Mouse (Mus musculus): ENCODE data around the gene Ddx42.
"Not testable (repeated sequence)": the region's sequence is repeated elsewhere in the genome, so short reads cannot be mapped to it uniquely, and the experiment has no call there.

Gene Ddx42

GRCm38 (mm10) chr11:106201337-106202122, 15.2 kb upstream of the Ddx42 start:
- no peak for DNase-seq (ENCODE audit: low read depth)

- no peak for DNase-seq (ENCODE audit: low read depth)
Measured at GRCm38 (mm10) chr11:106202123-106202465, 14.6 kb upstream of the Ddx42 start, which contains the start of gene Strada. Gene Strada, minus strand, starts transcription at chr11:106202168.

GRCm38 (mm10) chr11:106212771-106213170, 4.0 kb upstream of the Ddx42 start:
- DNase-seq (ENCODE audit: low read depth) = no peak

GRCm38 (mm10) chr11:106214856-106215255, 1.9 kb upstream of the Ddx42 start:
- no peak for DNase-seq (ENCODE audit: low read depth)

- peak; percentile 32 for DNase-seq (ENCODE audit: low read depth)
Measured at GRCm38 (mm10) chr11:106215450-106215859, 1.3 kb upstream of the Ddx42 start.

GRCm38 (mm10) chr11:106215927-106216729, 598 bp upstream of the Ddx42 start, which contains the start of gene Ccdc47:
Gene Ccdc47, minus strand, starts transcription at chr11:106216344.
- peak; percentile 99 for DNase-seq (ENCODE audit: low read depth)

GRCm38 (mm10) chr11:106220603-106221002, 3.9 kb downstream of the Ddx42 start:
- DNase-seq (ENCODE audit: low read depth) = no peak

- DNase-seq (ENCODE audit: low read depth) = not testable (repeated sequence)
Measured at GRCm38 (mm10) chr11:106233978-106234377, 17.3 kb downstream of the Ddx42 start.

GRCm38 (mm10) chr11:106246834-106247233, 30.1 kb downstream of the Ddx42 start:
- DNase-seq (ENCODE audit: low read depth) = peak; percentile 54

- DNase-seq (ENCODE audit: low read depth) = no peak
Measured at GRCm38 (mm10) chr11:106249326-106249725, 32.6 kb downstream of the Ddx42 start.

GRCm38 (mm10) chr11:106254767-106255166, 38.0 kb downstream of the Ddx42 start:
- no peak for DNase-seq (ENCODE audit: low read depth)

- peak; percentile 74 for DNase-seq (ENCODE audit: low read depth)
Measured at GRCm38 (mm10) chr11:106255174-106255573, 38.4 kb downstream of the Ddx42 start.

- peak; percentile 98 for DNase-seq (ENCODE audit: low read depth)
Measured at GRCm38 (mm10) chr11:106255685-106256451, 39.1 kb downstream of the Ddx42 start, which contains the start of the genes Ftsj3 and Psmc5. Gene Ftsj3, minus strand, starts transcription at chr11:106256079. Gene Psmc5, plus strand, starts transcription at chr11:106256154.

- no peak for DNase-seq (ENCODE audit: low read depth)
Measured at GRCm38 (mm10) chr11:106256775-106257174, 40.0 kb downstream of the Ddx42 start.

GRCm38 (mm10) chr11:106260826-106261450, 44.2 kb downstream of the Ddx42 start:
- no peak for DNase-seq (ENCODE audit: low read depth)

- no peak for DNase-seq (ENCODE audit: low read depth)
Measured at GRCm38 (mm10) chr11:106263963-106264362, 47.2 kb downstream of the Ddx42 start.

GRCm38 (mm10) chr11:106264988-106265387, 48.3 kb downstream of the Ddx42 start:
- no peak for DNase-seq (ENCODE audit: low read depth)

GRCm38 (mm10) chr11:106265570-106265969, 48.8 kb downstream of the Ddx42 start:
- no peak for DNase-seq (ENCODE audit: low read depth)

- no peak for DNase-seq (ENCODE audit: low read depth)
Measured at GRCm38 (mm10) chr11:106266431-106266830, 49.7 kb downstream of the Ddx42 start.

- DNase-seq (ENCODE audit: low read depth) = no peak
Measured at GRCm38 (mm10) chr11:106267311-106267852, 50.7 kb downstream of the Ddx42 start.

GRCm38 (mm10) chr11:106267871-106268270, 51.1 kb downstream of the Ddx42 start:
- no peak for DNase-seq (ENCODE audit: low read depth)
